Mouse (Mus musculus) layer of hippocampus, adult 8-10 months (tissue): ENCODE measurements around the gene Ttn. TPM values are rescaled to one million over a fixed set of nuclear protein-coding genes. Genes with fewer than 3 reads are reported as not detected.

Experiments
- DNase-seq, 2 experiments: peaks; one replicate each; pipeline ENCODE4 v3.0.0; 2022; ENCODE audit warnings: low spot score in 2 of 2
- total RNA-seq, 4 experiments: library from RNA; stranded (reverse); gene quantifications; 2 replicates each; pipeline ENCODE4 v1.2.4; 2022

Gene Ttn
- total RNA-seq, 4 experiments from 2014 or later, result 0.61 to 2.8 (median 1.2) TPM

- DNase-seq, result no peak
Measured at GRCm38 (mm10) chr2:76965542-76965941, 16.8 kb downstream of the Ttn start.

- DNase-seq, result no peak
Measured at GRCm38 (mm10) chr2:76962045-76962432, 20.3 kb downstream of the Ttn start.

GRCm38 (mm10) chr2:76961420-76962044 is 20.8 kb downstream of the Ttn start:
- no peak for DNase-seq

- DNase-seq, result no peak
Measured at GRCm38 (mm10) chr2:76949774-76950173, 32.6 kb downstream of the Ttn start.

GRCm38 (mm10) chr2:76938515-76938914 is 43.8 kb downstream of the Ttn start:
- DNase-seq, result no peak

- peak; percentile 33 to 65 for DNase-seq
Measured at GRCm38 (mm10) chr2:76929718-76930117, 52.6 kb downstream of the Ttn start.

GRCm38 (mm10) chr2:76928816-76929215 is 53.5 kb downstream of the Ttn start:
- DNase-seq, result peak in 1 of 2 experiments; percentile 12

GRCm38 (mm10) chr2:76928298-76928697 is 54.0 kb downstream of the Ttn start:
- no peak for DNase-seq

- DNase-seq, result no peak
Measured at GRCm38 (mm10) chr2:76926927-76927326, 55.4 kb downstream of the Ttn start.

GRCm38 (mm10) chr2:76914959-76915358 is 67.4 kb downstream of the Ttn start:
- DNase-seq, result no peak

- no peak for DNase-seq
Measured at GRCm38 (mm10) chr2:76908705-76909457, 73.5 kb downstream of the Ttn start.

- no peak for DNase-seq
Measured at GRCm38 (mm10) chr2:76903351-76903750, 79.0 kb downstream of the Ttn start.

GRCm38 (mm10) chr2:76901476-76902086 is 80.8 kb downstream of the Ttn start:
- DNase-seq, result no peak

- no peak for DNase-seq
Measured at GRCm38 (mm10) chr2:76899886-76900285, 82.5 kb downstream of the Ttn start.

- DNase-seq, result no peak
Measured at GRCm38 (mm10) chr2:76896990-76897389, 85.4 kb downstream of the Ttn start.

GRCm38 (mm10) chr2:76895327-76895726 is 87.0 kb downstream of the Ttn start:
- DNase-seq, result no peak

- DNase-seq, result no peak
Measured at GRCm38 (mm10) chr2:76888721-76889120, 93.6 kb downstream of the Ttn start.

- DNase-seq, result no peak
Measured at GRCm38 (mm10) chr2:76885855-76886254, 96.5 kb downstream of the Ttn start.

GRCm38 (mm10) chr2:76881406-76881805 is 100.9 kb downstream of the Ttn start:
- DNase-seq, result no peak

GRCm38 (mm10) chr2:76875587-76875986 is 106.8 kb downstream of the Ttn start:
- no peak for DNase-seq

- no peak for DNase-seq
Measured at GRCm38 (mm10) chr2:76866928-76867327, 115.4 kb downstream of the Ttn start.

- DNase-seq, result no peak
Measured at GRCm38 (mm10) chr2:76865497-76865896, 116.8 kb downstream of the Ttn start.

GRCm38 (mm10) chr2:76861327-76861726 is 121.0 kb downstream of the Ttn start:
- DNase-seq, result no peak
